ENCODE assay signal across 16 mouse cellular contexts in the genomic region with DNA sequence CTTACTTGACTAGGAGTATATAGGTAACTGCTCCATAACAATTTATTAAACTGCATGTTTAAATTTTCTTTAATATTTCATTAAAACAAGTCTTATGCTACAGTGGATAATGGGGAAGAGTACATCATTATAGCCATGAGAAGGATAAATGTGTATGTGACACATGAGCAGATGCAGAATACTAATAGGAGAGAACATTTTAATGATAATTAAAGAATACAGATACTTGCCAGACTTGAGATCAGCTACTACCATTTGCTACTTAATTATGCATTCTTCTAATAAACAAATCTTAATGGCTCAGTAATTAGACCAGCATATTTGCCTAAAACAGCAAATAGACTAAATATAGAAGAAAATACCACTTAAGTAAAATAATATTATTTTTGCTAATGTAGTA. TPM values are rescaled to one million over a fixed set of nuclear protein-coding genes. Genes with fewer than 3 reads are reported as not detected.
DNase-seq lines count a peak whose midpoint lies in the region; ATAC-seq and TF ChIP-seq lines count a peak whose summit lies in the region.
"Had no signal": no experiment of that assay in that cellular context is flagged by ENCODE, and none has a peak within 500 bp of the region (broad histone marks: within the 10 kb centered on the region; RNA-seq: fewer than 3 reads in every experiment).

No protein-coding gene starts in this region.

- TF ChIP-seq POLR2A in brain, embryonic 14.5 days (IDR thresholded peaks at IDR 0.05; ENCODE audit: borderline replicate concordance, extremely low read depth, insufficient read depth, insufficient read length, poor library complexity, severe bottlenecking): no peak
- no peak for TF ChIP-seq POLR2A in kidney, adult 2 months (IDR thresholded peaks at IDR 0.05; ENCODE audit: low read depth, low read length)

- no peak for DNase-seq in forebrain, embryonic 11.5 days (ENCODE audit: low spot score)
- DNase-seq in brain, embryonic 14.5 days (ENCODE audit: low read depth): peak; percentile 52
- no peak for DNase-seq in kidney, adult 2 months
- no peak for DNase-seq in retina, embryonic 14.5 days (ENCODE audit: low spot score)
- DNase-seq: adrenal gland, adult 2 months; adrenal gland, postnatal 10 days; adrenal gland, postnatal 25 days; cerebellum, adult 11-12 months; cerebellum, adult 2 months; cerebellum, adult 9-10 months; cerebellum, postnatal 10 days; cerebellum, postnatal 25 days had no signal

- H3K4me3 ChIP-seq in forebrain, embryonic 13.5 days: no peak overlapping the region
- H3K4me3 ChIP-seq in forebrain, embryonic 11.5 days (ENCODE audit: low read depth, low read length): no peak overlapping the region
- H3K4me3 ChIP-seq in forebrain, embryonic 15.5 days: no peak overlapping the region
- no peak overlapping the region for H3K4me3 ChIP-seq in kidney, adult 2 months (ENCODE audit: insufficient read depth, low read depth, low read length)
- H3K4me3 ChIP-seq: embryonic facial prominence, embryonic 10.5 days; embryonic facial prominence, embryonic 12.5 days had no signal

- no peak overlapping the region for H3K9ac ChIP-seq in forebrain, embryonic 13.5 days
- no peak overlapping the region for H3K9ac ChIP-seq in forebrain, embryonic 11.5 days (ENCODE audit: low read length)
- no peak overlapping the region for H3K9ac ChIP-seq in forebrain, embryonic 15.5 days (replicated peaks)
- H3K9ac ChIP-seq: embryonic facial prominence, embryonic 12.5 days had no signal

- H3K36me3 ChIP-seq in forebrain, embryonic 13.5 days (ENCODE audit: poor library complexity, severe bottlenecking): no peaks in the 10 kb centered on the region
- no peaks in the 10 kb centered on the region for H3K36me3 ChIP-seq in forebrain, embryonic 11.5 days (ENCODE audit: control insufficient read depth, insufficient read depth, low read length)
- H3K36me3 ChIP-seq in forebrain, embryonic 15.5 days: no peaks in the 10 kb centered on the region
- H3K36me3 ChIP-seq in kidney, adult 2 months (ENCODE audit: control insufficient read depth, insufficient read depth, low read length): no peaks in the 10 kb centered on the region
- H3K36me3 ChIP-seq: embryonic facial prominence, embryonic 10.5 days; embryonic facial prominence, embryonic 12.5 days had no signal

- no peak overlapping the region for H3K4me2 ChIP-seq in forebrain, embryonic 13.5 days
- no peak overlapping the region for H3K4me2 ChIP-seq in forebrain, embryonic 11.5 days (ENCODE audit: low read depth, low read length, severe bottlenecking)
- no peak overlapping the region for H3K4me2 ChIP-seq in forebrain, embryonic 15.5 days (replicated peaks)
- H3K4me2 ChIP-seq: embryonic facial prominence, embryonic 12.5 days had no signal

- H3K27me3 ChIP-seq in forebrain, embryonic 13.5 days: no peaks in the 10 kb centered on the region
- no peaks in the 10 kb centered on the region for H3K27me3 ChIP-seq in forebrain, embryonic 11.5 days (ENCODE audit: control insufficient read depth, insufficient read depth, low read length)
- no peaks in the 10 kb centered on the region for H3K27me3 ChIP-seq in forebrain, embryonic 15.5 days
- H3K27me3 ChIP-seq in kidney, adult 2 months (replicated peaks; ENCODE audit: control insufficient read depth, insufficient read depth, low read length): no peaks in the 10 kb centered on the region
- H3K27me3 ChIP-seq: embryonic facial prominence, embryonic 12.5 days had no signal

- peak; percentile 80 for ATAC-seq in forebrain, embryonic 13.5 days
- ATAC-seq in forebrain, embryonic 11.5 days (replicated peaks; ENCODE audit: low FRiP score): no peak
- ATAC-seq in forebrain, embryonic 15.5 days (replicated peaks): peak; percentile 69

- TF ChIP-seq CTCF in brain, embryonic 14.5 days (IDR thresholded peaks at IDR 0.05; ENCODE audit: borderline replicate concordance, extremely low read depth, insufficient read depth, insufficient read length): no peak
- no peak for TF ChIP-seq CTCF in kidney, adult 2 months (conservative IDR thresholded peaks at IDR 0.05; ENCODE audit: insufficient read depth, insufficient read length, low read depth, low read length)

- no peaks in the 10 kb centered on the region for H3K9me3 ChIP-seq in forebrain, embryonic 13.5 days (replicated peaks)
- H3K9me3 ChIP-seq in forebrain, embryonic 11.5 days (ENCODE audit: control insufficient read depth, low read length): no peaks in the 10 kb centered on the region
- H3K9me3 ChIP-seq in forebrain, embryonic 15.5 days: no peaks in the 10 kb centered on the region
- H3K9me3 ChIP-seq: embryonic facial prominence, embryonic 10.5 days; embryonic facial prominence, embryonic 12.5 days had no signal

- no peak overlapping the region for H3K27ac ChIP-seq in forebrain, embryonic 13.5 days
- H3K27ac ChIP-seq in forebrain, embryonic 11.5 days (ENCODE audit: low read depth, low read length): no peak overlapping the region
- H3K27ac ChIP-seq in forebrain, embryonic 15.5 days (replicated peaks): no peak overlapping the region
- no peak overlapping the region for H3K27ac ChIP-seq in kidney, adult 2 months (ENCODE audit: insufficient read depth, low read depth, low read length)
- H3K27ac ChIP-seq: embryonic facial prominence, embryonic 10.5 days; embryonic facial prominence, embryonic 12.5 days had no signal

- no peaks in the 10 kb centered on the region for H3K4me1 ChIP-seq in forebrain, embryonic 13.5 days
- H3K4me1 ChIP-seq in forebrain, embryonic 11.5 days (replicated peaks; ENCODE audit: control insufficient read depth, insufficient read depth, low read length): no peaks in the 10 kb centered on the region
- H3K4me1 ChIP-seq in forebrain, embryonic 15.5 days: no peaks in the 10 kb centered on the region
- H3K4me1 ChIP-seq in kidney, adult 2 months (ENCODE audit: control insufficient read depth, insufficient read depth, low read length): no peaks in the 10 kb centered on the region
- H3K4me1 ChIP-seq: embryonic facial prominence, embryonic 10.5 days; embryonic facial prominence, embryonic 12.5 days had no signal

RNA-seq across cellular contexts. Expression of gene Msl3l2, which starts 10.0 kb away (rescaled TPM):
- 7.6 and 8.4 TPM in 2 replicates for polyA plus RNA-seq in forebrain, embryonic 13.5 days (2015; fragmentation: Nextera tagmentation; extraction: Ambion mirVana)
- polyA plus RNA-seq in forebrain, embryonic 11.5 days (2014; fragmentation: Nextera tagmentation; extraction: Ambion mirVana): 8.0 and 8.6 TPM in 2 replicates
- 15.5 and 16.7 TPM in 2 replicates for polyA plus RNA-seq in brain, embryonic 14.5 days (2012; rRNA removed)
- 10.2 and 13.1 TPM in 2 replicates for polyA plus RNA-seq in forebrain, embryonic 15.5 days (2015; fragmentation: Nextera tagmentation; extraction: Ambion mirVana)
- 1.3 and 1.5 TPM in 2 replicates for polyA plus RNA-seq in kidney, adult 2 months (2012; rRNA removed)
